Mouse (Mus musculus) fat pad, adult 2 months (tissue): ENCODE measurements at regions not wholly inside any gene's neighbourhood (a gene's known extent, or its start where the extent isn't known, plus 50 kb on each side); places are given as distances from the start of the nearest gene placed in this dataset.

Experiments used
- DNase-seq: peaks from one replicate; pipeline ENCODE4 v3.0.0-alpha.2; 2011; ENCODE audit warnings: low read depth, low spot score; ENCODE audit errors: extremely low read depth

GRCm38 (mm10) chr17:83088471-83088870, 126.6 kb upstream of the Pkdcc start:
- DNase-seq: no peak

GRCm38 (mm10) chr17:83089856-83090692, 125.0 kb upstream of the Pkdcc start:
- peak; percentile 55 for DNase-seq

- no peak for DNase-seq
These were observed 121.2 kb upstream of the Pkdcc start for GRCm38 (mm10) chr17:83093862-83094261.

- DNase-seq: no peak
These were observed 118.6 kb upstream of the Pkdcc start for GRCm38 (mm10) chr17:83096451-83096850.

GRCm38 (mm10) chr17:83097998-83098397, 117.1 kb upstream of the Pkdcc start:
- no peak for DNase-seq

- no peak for DNase-seq
These were observed 116.2 kb upstream of the Pkdcc start for GRCm38 (mm10) chr17:83098679-83099413.

- no peak for DNase-seq
These were observed 114.1 kb upstream of the Pkdcc start for GRCm38 (mm10) chr17:83101035-83101434.

- no peak for DNase-seq
These were observed 113.3 kb upstream of the Pkdcc start for GRCm38 (mm10) chr17:83101756-83102155.

GRCm38 (mm10) chr17:83102675-83103412, 112.2 kb upstream of the Pkdcc start:
- DNase-seq: no peak

- DNase-seq: no peak
These were observed 106.9 kb upstream of the Pkdcc start for GRCm38 (mm10) chr17:83108151-83108550.

GRCm38 (mm10) chr17:83109792-83110440, 105.2 kb upstream of the Pkdcc start:
- DNase-seq: no peak

GRCm38 (mm10) chr17:83110556-83110955, 104.5 kb upstream of the Pkdcc start:
- no peak for DNase-seq

GRCm38 (mm10) chr17:83115146-83115545, 99.9 kb upstream of the Pkdcc start:
- DNase-seq: no peak

- DNase-seq: no peak
These were observed 99.1 kb upstream of the Pkdcc start for GRCm38 (mm10) chr17:83115832-83116480.

GRCm38 (mm10) chr17:83120665-83121232, 94.3 kb upstream of the Pkdcc start:
- no peak for DNase-seq

GRCm38 (mm10) chr17:83122525-83123280, 92.4 kb upstream of the Pkdcc start:
- no peak for DNase-seq

- no peak for DNase-seq
These were observed 90.0 kb upstream of the Pkdcc start for GRCm38 (mm10) chr17:83125057-83125456.

GRCm38 (mm10) chr17:83127842-83128241, 87.2 kb upstream of the Pkdcc start:
- DNase-seq: no peak

- no peak for DNase-seq
These were observed 86.1 kb upstream of the Pkdcc start for GRCm38 (mm10) chr17:83128843-83129544.
